Mouse (Mus musculus): Measurements from ENCODE around the gene Mul1. TPM values are rescaled to one million over a fixed set of nuclear protein-coding genes. Genes with fewer than 3 reads are reported as not detected.
"Not testable (repeated sequence)": the region's sequence is repeated elsewhere in the genome, so short reads cannot be mapped to it uniquely, and the experiment has no call there.

Gene Mul1
- polyA plus RNA-seq, 1 experiment from 2014 or later: 18.6 TPM

DNA sequence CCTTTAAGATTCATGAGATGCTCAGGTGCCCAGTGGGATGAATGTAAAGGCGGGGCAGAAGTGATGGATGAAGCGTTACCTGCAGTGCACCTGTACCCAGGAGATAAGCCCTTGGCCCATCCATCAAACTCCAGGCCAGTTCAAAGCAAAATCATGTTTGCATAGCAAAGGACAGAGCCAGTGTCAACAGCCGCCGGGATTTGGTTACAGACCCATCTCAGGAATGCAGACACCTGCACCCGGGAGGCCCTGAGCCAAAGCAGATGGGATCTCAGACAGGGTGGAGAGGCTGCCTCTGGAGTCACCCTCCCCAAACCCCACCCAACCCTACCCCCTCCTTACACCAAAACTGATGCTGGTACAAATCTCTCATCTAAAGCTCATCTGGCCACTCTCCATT lies 23.5 kb upstream of the Mul1 start:
- DNase-seq (ENCODE audit: low spot score): no peak
- no peaks in the 10 kb centered on the region for H3K36me3 ChIP-seq (ENCODE audit: control insufficient read depth, insufficient read depth, low read length)
- no peak overlapping the region for H3K9ac ChIP-seq (ENCODE audit: low read length)
- H3K27ac ChIP-seq (ENCODE audit: low read depth, low read length): no peak overlapping the region
- 15% methylated on average over 5 of the region's 5 CpGs for WGBS
- H3K4me3 ChIP-seq (ENCODE audit: low read depth, low read length): no peak overlapping the region
- ATAC-seq (replicated peaks; ENCODE audit: low FRiP score): no peak
- H3K27me3 ChIP-seq (ENCODE audit: control insufficient read depth, insufficient read depth, low read length): no peaks in the 10 kb centered on the region
- no peaks in the 10 kb centered on the region for H3K4me1 ChIP-seq (replicated peaks; ENCODE audit: control insufficient read depth, insufficient read depth, low read length)
- H3K9me3 ChIP-seq (ENCODE audit: control insufficient read depth, low read length): no peaks in the 10 kb centered on the region
- H3K4me2 ChIP-seq (ENCODE audit: low read depth, low read length, severe bottlenecking): no peak overlapping the region

DNA sequence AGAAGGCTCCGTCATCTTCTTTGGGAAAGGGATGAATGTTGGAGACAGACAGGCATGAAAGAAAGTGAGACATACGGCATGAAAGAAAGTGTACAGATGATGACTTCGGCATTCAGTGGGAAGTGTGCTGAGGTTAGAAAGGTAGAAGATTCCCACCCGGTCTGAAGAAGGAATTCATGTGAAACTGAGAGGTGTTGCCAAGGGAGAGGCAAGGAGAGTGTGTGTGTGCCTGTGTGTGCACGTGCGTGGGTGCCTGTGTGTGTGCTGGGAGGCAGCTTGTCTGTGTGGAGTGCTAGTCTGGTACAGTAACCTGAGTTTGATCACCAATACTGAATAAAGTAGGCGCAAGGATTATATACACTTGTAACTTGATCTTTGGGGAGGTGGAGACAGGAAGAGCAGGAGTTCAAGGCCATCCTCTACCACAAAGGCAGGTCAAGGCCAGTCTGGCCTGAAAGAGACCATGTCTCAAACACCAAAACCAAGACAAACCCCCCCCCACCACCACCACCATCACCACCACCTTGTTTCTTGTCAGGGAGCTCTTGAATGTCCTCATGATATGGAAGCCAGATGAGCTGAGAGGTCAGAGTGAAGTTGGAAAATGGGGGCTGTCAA lies 22.9 kb upstream of the Mul1 start:
- Histone ChIP-seq H3K9ac (ENCODE audit: low read length) (no peak overlapping the region), H3K9me3 (ENCODE audit: control insufficient read depth, low read length) (no peaks in the 10 kb centered on the region), H3K27me3 (ENCODE audit: control insufficient read depth, insufficient read depth, low read length) (no peaks in the 10 kb centered on the region), H3K36me3 (ENCODE audit: control insufficient read depth, insufficient read depth, low read length) (no peaks in the 10 kb centered on the region), H3K4me3 (ENCODE audit: low read depth, low read length) (no peak overlapping the region), H3K4me2 (ENCODE audit: low read depth, low read length, severe bottlenecking) (no peak overlapping the region; the same call in 1 of the 2 replicates), H3K27ac (ENCODE audit: low read depth, low read length) (no peak overlapping the region), H3K4me1 (replicated peaks; ENCODE audit: control insufficient read depth, insufficient read depth, low read length) (no peaks in the 10 kb centered on the region)
- WGBS: 56% methylated on average over 7 of the region's 7 CpGs
- ATAC-seq (replicated peaks; ENCODE audit: low FRiP score) (no peak), DNase-seq (ENCODE audit: low spot score) (no peak)

DNA sequence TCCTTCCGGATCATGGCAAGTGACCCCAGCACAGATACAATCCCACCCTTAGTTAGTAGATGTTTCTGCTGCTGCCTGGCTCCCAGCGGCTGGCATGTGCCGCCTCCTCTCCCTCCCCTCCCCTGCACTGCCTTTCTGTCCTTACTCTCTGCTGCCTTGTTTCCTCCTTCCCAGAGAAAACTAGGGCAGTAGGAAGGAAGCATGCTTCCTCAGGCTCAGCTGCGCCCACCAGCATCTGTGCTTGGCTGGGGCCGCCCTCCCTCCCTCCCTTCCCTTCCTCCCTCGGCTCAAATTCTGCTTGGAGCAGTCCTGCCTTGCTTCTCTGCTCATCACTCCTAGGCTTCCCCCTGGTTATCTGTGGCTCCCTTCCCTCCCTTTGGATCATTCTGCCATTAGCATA lies 19.7 kb upstream of the Mul1 start:
- no peak for DNase-seq (ENCODE audit: low spot score)
- H3K27ac ChIP-seq (ENCODE audit: low read depth, low read length): no peak overlapping the region

DNA sequence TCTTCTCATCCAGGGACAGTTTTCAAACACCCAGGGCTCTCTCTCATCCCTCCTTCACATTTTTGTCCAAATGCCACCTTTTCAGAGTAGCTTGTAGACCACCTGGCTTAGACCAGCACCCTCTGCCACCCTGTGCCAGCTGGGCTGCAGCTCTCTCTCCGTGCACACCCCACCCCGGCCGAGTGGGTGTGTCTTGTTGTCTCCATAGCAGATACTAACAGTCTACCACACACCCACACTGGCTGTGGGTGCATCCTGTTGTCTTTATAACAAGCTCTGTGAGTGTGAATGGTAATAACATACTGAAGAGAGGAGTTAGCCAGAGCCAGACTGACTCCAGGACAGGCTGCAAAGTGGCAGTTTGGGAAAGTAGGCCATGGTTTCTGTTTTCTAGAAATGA lies 18.5 kb upstream of the Mul1 start:
- Histone ChIP-seq H3K27ac (ENCODE audit: low read depth, low read length) (no peak overlapping the region), H3K4me2 (ENCODE audit: low read depth, low read length, severe bottlenecking) (no peak overlapping the region), H3K36me3 (ENCODE audit: control insufficient read depth, insufficient read depth, low read length) (no peaks in the 10 kb centered on the region), H3K4me1 (replicated peaks; ENCODE audit: control insufficient read depth, insufficient read depth, low read length) (no peaks in the 10 kb centered on the region), H3K4me3 (ENCODE audit: low read depth, low read length) (no peak overlapping the region), H3K9me3 (ENCODE audit: control insufficient read depth, low read length) (no peaks in the 10 kb centered on the region), H3K27me3 (ENCODE audit: control insufficient read depth, insufficient read depth, low read length) (no peaks in the 10 kb centered on the region), H3K9ac (ENCODE audit: low read length) (no peak overlapping the region)
- ATAC-seq (replicated peaks; ENCODE audit: low FRiP score) (no peak), DNase-seq (ENCODE audit: low spot score) (no peak)
- WGBS: 84% methylated on average over 3 of the region's 3 CpGs

More for the DNA sequence above, 19.7 kb upstream of the Mul1 start:
- no peak for ATAC-seq (replicated peaks; ENCODE audit: low FRiP score)
- Histone ChIP-seq H3K9me3 (ENCODE audit: control insufficient read depth, low read length) (no peaks in the 10 kb centered on the region), H3K27me3 (ENCODE audit: control insufficient read depth, insufficient read depth, low read length) (no peaks in the 10 kb centered on the region), H3K4me2 (ENCODE audit: low read depth, low read length, severe bottlenecking) (no peak overlapping the region), H3K9ac (ENCODE audit: low read length) (no peak overlapping the region), H3K4me3 (ENCODE audit: low read depth, low read length) (no peak overlapping the region), H3K36me3 (ENCODE audit: control insufficient read depth, insufficient read depth, low read length) (no peaks in the 10 kb centered on the region), H3K4me1 (replicated peaks; ENCODE audit: control insufficient read depth, insufficient read depth, low read length) (no peaks in the 10 kb centered on the region)
- 30% methylated on average over 6 of the region's 6 CpGs for WGBS

DNA sequence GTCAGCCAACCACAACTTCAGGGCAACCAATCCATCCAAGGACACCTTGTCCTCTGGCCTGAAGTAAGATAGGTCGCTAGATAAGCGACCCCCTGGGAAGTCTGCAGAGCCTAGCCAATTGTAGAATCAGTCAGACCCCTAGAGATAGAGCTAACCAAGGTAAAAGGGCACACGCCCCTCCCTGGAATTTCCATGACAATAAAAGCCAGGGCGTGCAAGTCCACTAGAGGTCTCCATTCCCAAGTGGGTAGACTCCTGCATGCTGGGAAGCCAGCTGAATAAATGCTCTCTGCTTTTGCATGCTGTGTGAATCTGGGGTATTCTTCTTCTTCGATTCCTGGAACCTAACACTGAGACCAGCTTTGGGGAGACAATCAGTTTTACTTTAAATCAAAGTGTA lies 18.1 kb upstream of the Mul1 start:
- Histone ChIP-seq H3K9me3 (ENCODE audit: control insufficient read depth, low read length) (no peaks in the 10 kb centered on the region), H3K9ac (ENCODE audit: low read length) (no peak overlapping the region), H3K36me3 (ENCODE audit: control insufficient read depth, insufficient read depth, low read length) (no peaks in the 10 kb centered on the region), H3K4me3 (ENCODE audit: low read depth, low read length) (no peak overlapping the region), H3K4me2 (ENCODE audit: low read depth, low read length, severe bottlenecking) (no peak overlapping the region), H3K27me3 (ENCODE audit: control insufficient read depth, insufficient read depth, low read length) (no peaks in the 10 kb centered on the region), H3K4me1 (replicated peaks; ENCODE audit: control insufficient read depth, insufficient read depth, low read length) (no peaks in the 10 kb centered on the region), H3K27ac (ENCODE audit: low read depth, low read length) (no peak overlapping the region)
- DNase-seq (ENCODE audit: low spot score) (no peak), ATAC-seq (replicated peaks; ENCODE audit: low FRiP score) (no peak)
- WGBS: 60% methylated on average over 5 of the region's 5 CpGs

DNA sequence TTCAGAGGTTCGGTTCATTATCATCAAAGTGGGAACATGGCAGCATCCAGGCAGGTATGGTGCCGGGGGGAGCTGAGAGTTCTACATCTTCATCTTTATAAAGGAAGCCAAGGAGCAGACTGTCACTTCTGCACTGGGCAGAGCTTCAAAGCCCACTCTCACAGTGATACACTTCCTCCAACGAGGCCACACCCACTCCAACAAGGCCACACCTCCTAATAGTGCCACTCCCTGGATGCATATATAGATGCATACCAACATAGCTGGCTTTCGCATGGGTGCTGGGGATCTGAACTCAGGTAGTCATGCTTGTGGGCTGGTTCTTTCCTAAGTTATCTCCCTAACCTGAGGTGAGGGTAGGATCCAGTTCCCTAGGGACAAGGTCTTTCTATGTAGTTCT lies 16.6 kb upstream of the Mul1 start:
- ATAC-seq (replicated peaks; ENCODE audit: low FRiP score) (no peak), DNase-seq (ENCODE audit: low spot score) (no peak)
- Histone ChIP-seq H3K4me2 (ENCODE audit: low read depth, low read length, severe bottlenecking) (no peak overlapping the region), H3K4me3 (ENCODE audit: low read depth, low read length) (no peak overlapping the region), H3K4me1 (replicated peaks; ENCODE audit: control insufficient read depth, insufficient read depth, low read length) (no peaks in the 10 kb centered on the region), H3K9ac (ENCODE audit: low read length) (no peak overlapping the region), H3K36me3 (ENCODE audit: control insufficient read depth, insufficient read depth, low read length) (no peaks in the 10 kb centered on the region), H3K9me3 (ENCODE audit: control insufficient read depth, low read length) (no peaks in the 10 kb centered on the region), H3K27ac (ENCODE audit: low read depth, low read length) (no peak overlapping the region), H3K27me3 (ENCODE audit: control insufficient read depth, insufficient read depth, low read length) (no peaks in the 10 kb centered on the region)
- 88% methylated on average over 4 of the region's 4 CpGs for WGBS

DNA sequence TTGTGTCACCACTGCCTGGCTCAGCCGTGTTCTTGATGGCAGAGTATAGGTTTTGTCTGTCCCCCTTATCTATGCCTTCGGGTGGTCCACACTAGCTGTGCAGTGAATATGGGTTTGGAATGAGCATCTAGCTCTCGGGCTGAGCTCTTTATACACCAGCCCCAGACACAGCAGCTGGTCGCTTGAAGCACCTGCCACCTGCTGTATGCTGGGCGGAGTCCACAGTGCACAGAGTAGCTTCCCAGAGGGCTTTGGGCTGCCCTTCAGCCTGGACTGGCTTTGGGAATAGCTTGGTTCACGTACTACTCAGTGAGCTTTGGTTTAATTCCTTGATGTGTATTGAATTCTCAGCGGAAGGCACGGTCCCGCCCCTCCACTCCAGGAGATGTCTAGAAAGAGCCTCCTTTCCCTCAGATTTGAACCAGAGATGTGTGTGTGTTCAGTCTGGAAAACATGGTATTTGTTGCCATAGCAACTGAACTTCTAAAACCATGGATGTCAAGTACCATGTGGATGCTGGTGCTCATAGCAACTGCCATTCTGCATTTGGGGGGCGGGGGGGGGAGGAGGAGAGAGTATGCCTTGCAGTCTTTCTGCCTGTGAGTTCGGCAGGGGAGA lies 16.0 kb upstream of the Mul1 start:
- ATAC-seq (replicated peaks; ENCODE audit: low FRiP score) (no peak), DNase-seq (ENCODE audit: low spot score) (no peak)
- Histone ChIP-seq H3K9me3 (ENCODE audit: control insufficient read depth, low read length) (no peaks in the 10 kb centered on the region), H3K4me3 (ENCODE audit: low read depth, low read length) (no peak overlapping the region), H3K4me2 (ENCODE audit: low read depth, low read length, severe bottlenecking) (no peak overlapping the region), H3K27me3 (ENCODE audit: control insufficient read depth, insufficient read depth, low read length) (no peaks in the 10 kb centered on the region), H3K9ac (ENCODE audit: low read length) (no peak overlapping the region), H3K27ac (ENCODE audit: low read depth, low read length) (no peak overlapping the region), H3K36me3 (ENCODE audit: control insufficient read depth, insufficient read depth, low read length) (no peaks in the 10 kb centered on the region), H3K4me1 (replicated peaks; ENCODE audit: control insufficient read depth, insufficient read depth, low read length) (no peaks in the 10 kb centered on the region)
- WGBS: 62% methylated on average over 11 of the region's 11 CpGs

DNA sequence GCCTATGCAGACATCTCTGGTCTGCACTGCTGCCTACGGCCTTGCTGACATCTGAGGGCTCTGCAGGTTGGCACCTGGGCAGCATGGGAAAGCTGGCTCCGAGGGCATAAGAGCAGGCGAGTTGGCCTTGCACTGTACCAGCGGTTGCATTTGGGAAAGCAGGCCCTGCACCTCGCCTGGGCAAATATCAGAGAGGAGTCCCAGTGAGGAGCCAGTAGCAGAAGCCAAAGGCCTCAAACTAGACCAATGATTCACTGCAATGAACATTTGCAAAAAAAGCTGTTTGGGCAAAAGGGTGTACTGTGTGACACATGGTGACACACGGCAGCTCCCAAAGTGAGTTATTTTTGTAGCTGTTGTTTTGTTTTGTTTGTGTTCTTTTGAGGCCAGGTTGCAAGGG lies 9.4 kb upstream of the Mul1 start:
- Histone ChIP-seq H3K27ac (ENCODE audit: low read depth, low read length) (no peak overlapping the region), H3K9me3 (ENCODE audit: control insufficient read depth, low read length) (no peaks in the 10 kb centered on the region), H3K4me2 (ENCODE audit: low read depth, low read length, severe bottlenecking) (no peak overlapping the region), H3K4me3 (ENCODE audit: low read depth, low read length) (no peak overlapping the region), H3K9ac (ENCODE audit: low read length) (no peak overlapping the region), H3K4me1 (replicated peaks; ENCODE audit: control insufficient read depth, insufficient read depth, low read length) (no peaks in the 10 kb centered on the region), H3K27me3 (ENCODE audit: control insufficient read depth, insufficient read depth, low read length) (no peaks in the 10 kb centered on the region), H3K36me3 (ENCODE audit: control insufficient read depth, insufficient read depth, low read length) (no peaks in the 10 kb centered on the region)
- DNase-seq (ENCODE audit: low spot score) (no peak), ATAC-seq (replicated peaks; ENCODE audit: low FRiP score) (no peak)
- WGBS: 85% methylated on average over 6 of the region's 6 CpGs

DNA sequence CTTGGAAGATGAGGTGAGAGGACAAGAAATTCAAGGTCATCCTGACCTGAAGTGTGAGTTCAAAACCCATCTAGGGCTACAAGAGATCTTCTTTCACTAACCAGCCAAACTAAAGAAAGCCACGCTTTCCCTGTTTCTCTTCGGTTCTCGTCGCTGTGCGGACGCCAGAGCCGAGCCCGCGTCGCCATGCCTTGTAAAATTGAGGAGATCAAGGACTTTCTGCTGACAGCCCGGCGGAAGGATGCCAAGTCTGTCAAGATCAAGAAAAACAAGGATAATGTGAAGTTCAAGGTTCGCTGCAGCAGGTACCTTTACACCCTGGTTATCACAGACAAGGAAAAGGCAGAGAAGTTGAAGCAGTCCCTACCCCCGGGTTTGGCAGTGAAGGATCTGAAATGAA lies 8.9 kb upstream of the Mul1 start:
- not testable (repeated sequence) for H3K27ac ChIP-seq (ENCODE audit: low read depth, low read length); DNase-seq (ENCODE audit: low spot score); H3K4me1 ChIP-seq (replicated peaks; ENCODE audit: control insufficient read depth, insufficient read depth, low read length); ATAC-seq (replicated peaks; ENCODE audit: low FRiP score); H3K4me2 ChIP-seq (ENCODE audit: low read depth, low read length, severe bottlenecking); H3K9me3 ChIP-seq (ENCODE audit: control insufficient read depth, low read length); H3K27me3 ChIP-seq (ENCODE audit: control insufficient read depth, insufficient read depth, low read length); H3K36me3 ChIP-seq (ENCODE audit: control insufficient read depth, insufficient read depth, low read length); H3K4me3 ChIP-seq (ENCODE audit: low read depth, low read length); H3K9ac ChIP-seq (ENCODE audit: low read length)
- WGBS: 94% methylated on average over 14 of the region's 14 CpGs

All from forebrain, embryonic 11.5 days (tissue).